Mouse (Mus musculus): ENCODE results near the gene Ptprt.

DNA sequence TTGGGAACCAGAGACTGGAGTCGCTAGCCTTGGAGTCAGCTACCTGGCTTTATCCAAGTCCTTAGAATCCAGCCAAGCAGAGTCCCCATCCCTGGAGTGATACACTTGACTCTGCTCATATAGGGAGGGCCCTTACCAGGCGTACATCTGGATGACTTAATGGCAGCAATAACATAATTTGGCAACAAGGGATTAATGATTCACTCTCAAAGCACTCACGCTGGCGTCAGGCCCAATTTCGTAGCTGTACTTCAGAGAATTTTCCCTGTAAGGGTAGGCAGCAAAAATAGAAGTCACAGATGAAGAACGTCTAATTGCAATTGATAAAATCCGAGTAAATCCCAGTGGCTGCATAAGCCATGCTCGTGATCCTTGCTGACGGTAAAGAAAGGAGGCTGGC lies 956.5 kb downstream of the Ptprt start:
- TF ChIP-seq POLR2A (IDR thresholded peaks at IDR 0.05; ENCODE audit: extremely low read depth, insufficient read depth, low read length) (no peak), CTCF (IDR thresholded peaks at IDR 0.05; ENCODE audit: low read depth, low read length) (no peak)
